ENCODE assay signal across 8 mouse cellular contexts in the genomic region with DNA sequence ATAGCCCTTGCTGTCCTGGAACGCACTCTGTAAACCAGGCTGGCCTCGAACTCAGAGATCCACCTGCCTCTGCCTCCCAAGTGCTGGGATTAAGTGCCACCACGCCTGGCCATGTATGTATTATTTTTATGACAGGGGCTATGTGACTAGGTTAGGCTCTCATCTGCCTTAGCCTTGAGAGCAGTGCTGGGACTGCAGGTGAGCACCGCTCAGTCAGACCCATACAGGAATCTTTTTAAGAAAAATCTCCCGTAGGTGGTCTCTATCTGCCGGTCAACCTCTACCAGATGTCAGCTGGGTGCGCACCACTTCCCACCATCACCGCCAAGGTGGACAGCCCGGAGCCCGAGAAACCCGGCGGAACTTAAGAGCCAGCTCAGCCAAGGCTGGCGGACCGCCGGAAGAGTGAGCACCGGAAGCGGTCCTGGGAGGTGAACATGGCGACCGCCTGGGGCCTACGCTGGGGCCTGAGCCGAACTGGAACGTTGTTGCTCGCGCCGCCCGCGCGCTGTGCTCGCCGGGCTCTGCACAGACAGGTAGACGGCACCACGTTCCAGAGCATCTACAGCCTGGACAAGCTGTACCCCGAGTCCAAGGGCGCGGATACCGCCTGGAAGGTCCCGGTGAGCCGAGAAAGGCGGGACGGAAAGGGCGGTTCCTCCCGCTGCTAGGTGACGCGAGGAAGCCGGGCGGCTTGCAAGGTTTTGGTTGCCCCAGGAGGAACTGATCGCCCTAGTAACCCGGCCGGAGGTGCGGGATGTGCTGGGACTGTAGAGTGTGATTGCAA. TPM values are rescaled to one million over a fixed set of nuclear protein-coding genes. Genes with fewer than 3 reads are reported as not detected.
DNase-seq lines count a peak whose midpoint lies in the region; ATAC-seq lines count a peak whose summit lies in the region.

Gene Mrpl58 (plus strand): TSS at position 415 of the 787 bp plus-strand sequence.

- peak; percentile 96 for ATAC-seq in intestine, embryonic 15.5 days

- H3K4me1 ChIP-seq in intestine, embryonic 15.5 days (replicated peaks) = peaks cover 11% of the 10 kb centered on the region

- H3K27me3 ChIP-seq in intestine, embryonic 15.5 days (replicated peaks) = no peaks in the 10 kb centered on the region

- H3K9ac ChIP-seq in intestine, embryonic 15.5 days = peak within 1 kb of the TSS; percentile 74

- intact Hi-C loops in gastrocnemius, postnatal 36 days (cut with DNase I) = no loop called here
- intact Hi-C loops in left cerebral cortex, postnatal 25 days (cut with DNase I) = no loop called here

- H3K4me3 ChIP-seq in intestine, embryonic 15.5 days (replicated peaks) = peak within 1 kb of the TSS; percentile 60

- H3K27ac ChIP-seq in intestine, embryonic 15.5 days = peak within 1 kb of the TSS; percentile 86

- H3K4me2 ChIP-seq in intestine, embryonic 15.5 days (replicated peaks) = peak within 1 kb of the TSS; percentile 83

- DNase-seq in adrenal gland, adult 8-10 months = peak; percentile 77
- peak; percentile 95 for DNase-seq in embryo, embryonic 11 days
- peak; percentile 81 to 91 for DNase-seq in gastrocnemius, postnatal 36 days
- DNase-seq in left cerebral cortex, postnatal 25 days (ENCODE audit: low spot score in 2 of 2) = peak; percentile 89 to 90
- peak; percentile 88 for DNase-seq in mesoderm, embryonic 11.5 days (ENCODE audit: low read depth, low spot score)
- peak; percentile 91 for DNase-seq in right cerebral cortex, postnatal 25 days
- peak; percentile 86 for DNase-seq in yolk sac, embryonic 10.5 days (ENCODE audit: low spot score)

- WGBS in intestine, embryonic 15.5 days = 3% methylated on average over 50 of the region's 50 CpGs

- no peaks in the 10 kb centered on the region for H3K9me3 ChIP-seq in intestine, embryonic 15.5 days

- H3K36me3 ChIP-seq in intestine, embryonic 15.5 days = peaks cover 4% of the 10 kb centered on the region

RNA-seq across cellular contexts. Expression of gene Mrpl58, which starts in this region (rescaled TPM):
- total RNA-seq in adrenal gland, adult 8-10 months (2022) = 100 to 1,000 TPM; 157 to 179 (median 160) TPM
- 10 to 100 TPM; 86.7 to 98.5 TPM for total RNA-seq in gastrocnemius, postnatal 36 days (2021)
- polyA plus RNA-seq in intestine, embryonic 15.5 days (2015; fragmentation: Nextera tagmentation; extraction: Ambion mirVana) = 187 and 197 TPM in 2 replicates
- 100 to 1,000 TPM; 107 to 109 TPM for total RNA-seq in left cerebral cortex, postnatal 25 days (2021)

Comparison
In these comparisons a context has a peak if more than half of its experiments do, and no peak if none do; other contexts are left out.
1. Peak in every context shown above with its lines: DNase-seq, ATAC-seq, H3K4me3 ChIP-seq and H3K27ac ChIP-seq.